Mouse (Mus musculus) liver, embryonic 14.5 days (tissue): ENCODE measurements at regions not wholly inside any gene's neighbourhood (a gene's known extent, or its start where the extent isn't known, plus 50 kb on each side); places are given as distances from the start of the nearest gene placed in this dataset.

ENCODE experiments used
- CTCF ChIP-seq: IDR thresholded peaks from 2 replicates; pipeline ENCODE4 v1.5.1; 2016; ENCODE audit warnings: antibody characterized with exemption, low read depth, control low read depth
- EP300 ChIP-seq: IDR thresholded peaks from 2 replicates; pipeline ENCODE4 v1.6.1; 2016; ENCODE audit warnings: antibody characterized with exemption, low read depth

GRCm38 (mm10) chr14:107844533-107844932 lies 1069.4 kb downstream of the Slitrk1 start:
- TF ChIP-seq EP300 (no peak), CTCF (no peak)
